Comparison of ENCODE assay signal across 20 mouse cellular contexts in the genomic region with DNA sequence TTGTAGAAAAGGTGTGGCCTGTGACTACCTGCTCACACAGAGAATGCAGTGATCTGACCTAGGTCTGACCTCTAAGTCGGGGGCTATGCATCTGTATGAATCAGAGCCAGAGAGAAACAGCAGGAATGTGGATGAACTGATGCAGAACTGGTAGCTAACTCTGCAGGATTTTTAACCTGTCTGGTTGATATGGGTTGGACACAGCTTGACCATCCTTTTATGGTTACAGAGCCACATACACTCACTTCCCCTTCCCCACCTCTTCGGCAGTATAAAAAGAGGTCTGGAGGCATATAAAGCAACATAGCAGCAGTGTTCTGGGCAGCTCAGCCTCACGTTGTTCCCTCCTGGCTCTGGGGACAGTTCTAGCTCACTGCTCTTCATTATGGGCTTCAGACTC. TPM values are rescaled to one million over a fixed set of nuclear protein-coding genes. Genes with fewer than 3 reads are reported as not detected.
DNase-seq lines count a peak whose midpoint lies in the region; ATAC-seq lines count a peak whose summit lies in the region.
"Had no signal": no experiment of that assay in that cellular context is flagged by ENCODE, and none has a peak within 500 bp of the region (broad histone marks: within the 10 kb centered on the region; RNA-seq: fewer than 3 reads in every experiment).

A gene (plus strand): TSS at position 301 of the 400 bp plus-strand sequence.

- no peaks in the 10 kb centered on the region for H3K4me1 ChIP-seq in hindbrain, embryonic 10.5 days (replicated peaks)
- H3K4me1 ChIP-seq in hindbrain, embryonic 12.5 days = no peaks in the 10 kb centered on the region
- H3K4me1 ChIP-seq in neural tube, embryonic 12.5 days = no peaks in the 10 kb centered on the region
- H3K4me1 ChIP-seq in neural tube, embryonic 15.5 days = no peaks in the 10 kb centered on the region
- 0 out of 2 replicates have a peak, but pooled peaks cover 7% of the 10 kb centered on the region for H3K4me1 ChIP-seq in liver, embryonic 13.5 days (replicated peaks)
- H3K4me1 ChIP-seq: midbrain, embryonic 13.5 days had no signal

- no peaks in the 10 kb centered on the region for H3K36me3 ChIP-seq in hindbrain, embryonic 10.5 days
- H3K36me3 ChIP-seq in hindbrain, embryonic 12.5 days = no peaks in the 10 kb centered on the region
- no peaks in the 10 kb centered on the region for H3K36me3 ChIP-seq in neural tube, embryonic 12.5 days
- no peaks in the 10 kb centered on the region for H3K36me3 ChIP-seq in neural tube, embryonic 15.5 days
- no peaks in the 10 kb centered on the region for H3K36me3 ChIP-seq in liver, embryonic 13.5 days
- H3K36me3 ChIP-seq: midbrain, embryonic 13.5 days had no signal

- WGBS in hindbrain, embryonic 10.5 days = 73% methylated on average over 3 of the region's 3 CpGs
- 58% methylated on average over 3 of the region's 3 CpGs for WGBS in hindbrain, embryonic 12.5 days
- whole genome bisulfite sequencing in neural tube, embryonic 12.5 days = 66% methylated on average over 3 of the region's 3 CpGs
- 65% methylated on average over 3 of the region's 3 CpGs for WGBS in neural tube, embryonic 15.5 days
- WGBS in liver, embryonic 13.5 days (ENCODE audit: insufficient replicate concordance) = 41% methylated on average over 3 of the region's 3 CpGs

- H3K9ac ChIP-seq in hindbrain, embryonic 12.5 days = no peak within 1 kb of the TSS
- H3K9ac ChIP-seq in neural tube, embryonic 12.5 days = no peak within 1 kb of the TSS
- no peak within 1 kb of the TSS for H3K9ac ChIP-seq in neural tube, embryonic 15.5 days (replicated peaks)
- H3K9ac ChIP-seq in liver, embryonic 13.5 days = no peak within 1 kb of the TSS
- H3K9ac ChIP-seq: forebrain, postnatal 0 days; midbrain, embryonic 13.5 days had no signal

- H3K4me2 ChIP-seq in hindbrain, embryonic 12.5 days (replicated peaks) = no peak within 1 kb of the TSS
- H3K4me2 ChIP-seq in neural tube, embryonic 12.5 days (replicated peaks) = no peak within 1 kb of the TSS
- H3K4me2 ChIP-seq in neural tube, embryonic 15.5 days = no peak within 1 kb of the TSS
- no peak within 1 kb of the TSS for H3K4me2 ChIP-seq in liver, embryonic 13.5 days
- H3K4me2 ChIP-seq: midbrain, embryonic 13.5 days had no signal

- DNase-seq in hindbrain, embryonic 10.5 days (ENCODE audit: low spot score) = no peak
- no peak for DNase-seq in liver, embryonic 13.5 days
- no peak for DNase-seq in retina, embryonic 14.5 days (ENCODE audit: low spot score)
- no peak for DNase-seq in left cerebral cortex, postnatal 36 days (ENCODE audit: low spot score in 2 of 2)
- DNase-seq: adrenal gland, postnatal 14 days; cerebellum, adult 9-11 months; forebrain, postnatal 0 days; gastrocnemius, adult 2 months; kidney, adult 9 months; kidney, postnatal 4 days; layer of hippocampus, postnatal 36 days; left cerebral cortex, postnatal 4 days; lung, postnatal 10 days; right cerebral cortex, postnatal 4 days; thymus, adult 2 months had no signal

- H3K4me3 ChIP-seq in hindbrain, embryonic 10.5 days = no peak within 1 kb of the TSS
- no peak within 1 kb of the TSS for H3K4me3 ChIP-seq in hindbrain, embryonic 12.5 days
- H3K4me3 ChIP-seq in neural tube, embryonic 12.5 days = no peak within 1 kb of the TSS
- H3K4me3 ChIP-seq in neural tube, embryonic 15.5 days (replicated peaks) = no peak within 1 kb of the TSS
- H3K4me3 ChIP-seq in liver, embryonic 13.5 days (replicated peaks) = no peak within 1 kb of the TSS
- H3K4me3 ChIP-seq: erythroblast, embryonic 14.5 days; gastrocnemius, adult 2 months; midbrain, embryonic 13.5 days had no signal

- no peak within 1 kb of the TSS for H3K27ac ChIP-seq in hindbrain, embryonic 10.5 days
- no peak within 1 kb of the TSS for H3K27ac ChIP-seq in hindbrain, embryonic 12.5 days
- H3K27ac ChIP-seq in neural tube, embryonic 12.5 days = no peak within 1 kb of the TSS
- H3K27ac ChIP-seq in neural tube, embryonic 15.5 days (replicated peaks) = no peak within 1 kb of the TSS
- no peak within 1 kb of the TSS for H3K27ac ChIP-seq in liver, embryonic 13.5 days
- H3K27ac ChIP-seq: gastrocnemius, adult 2 months; midbrain, embryonic 13.5 days had no signal

- H3K9me3 ChIP-seq in hindbrain, embryonic 10.5 days = no peaks in the 10 kb centered on the region
- H3K9me3 ChIP-seq in hindbrain, embryonic 12.5 days (replicated peaks) = no peaks in the 10 kb centered on the region
- H3K9me3 ChIP-seq in neural tube, embryonic 12.5 days = no peaks in the 10 kb centered on the region
- no peaks in the 10 kb centered on the region for H3K9me3 ChIP-seq in neural tube, embryonic 15.5 days (replicated peaks)
- no peaks in the 10 kb centered on the region for H3K9me3 ChIP-seq in liver, embryonic 13.5 days (replicated peaks)
- H3K9me3 ChIP-seq: midbrain, embryonic 13.5 days had no signal

- intact Hi-C loops in left cerebral cortex, postnatal 36 days (cut with DNase I) = no loop called here

- ATAC-seq in hindbrain, embryonic 12.5 days (ENCODE audit: low FRiP score) = no peak
- no peak for ATAC-seq in neural tube, embryonic 12.5 days (ENCODE audit: low FRiP score, low read depth)
- ATAC-seq in neural tube, embryonic 15.5 days (ENCODE audit: low FRiP score) = no peak
- no peak for ATAC-seq in liver, embryonic 13.5 days (ENCODE audit: low read depth)
- ATAC-seq: forebrain, postnatal 0 days; midbrain, embryonic 13.5 days had no signal

- no peaks in the 10 kb centered on the region for H3K27me3 ChIP-seq in hindbrain, embryonic 10.5 days (ENCODE audit: insufficient read depth, poor library complexity, severe bottlenecking)
- no peaks in the 10 kb centered on the region for H3K27me3 ChIP-seq in hindbrain, embryonic 12.5 days
- no peaks in the 10 kb centered on the region for H3K27me3 ChIP-seq in neural tube, embryonic 12.5 days (replicated peaks)
- H3K27me3 ChIP-seq in neural tube, embryonic 15.5 days (replicated peaks) = no peaks in the 10 kb centered on the region
- no peaks in the 10 kb centered on the region for H3K27me3 ChIP-seq in liver, embryonic 13.5 days
- H3K27me3 ChIP-seq: midbrain, embryonic 13.5 days had no signal

RNA-seq across cellular contexts. Expression of the gene that starts here (rescaled TPM):
- 7.3 and 10.1 TPM in 2 replicates for polyA plus RNA-seq in hindbrain, embryonic 10.5 days (2016; fragmentation: Nextera tagmentation; extraction: Ambion mirVana)
- 7.8 and 9.6 TPM in 2 replicates for polyA plus RNA-seq in hindbrain, embryonic 12.5 days (2016; fragmentation: Nextera tagmentation; extraction: Ambion mirVana)
- 9.7 and 10.9 TPM in 2 replicates for polyA plus RNA-seq in neural tube, embryonic 12.5 days (2016; fragmentation: Nextera tagmentation; extraction: Ambion mirVana)
- 0.95 and 1.2 TPM in 2 replicates for polyA plus RNA-seq in neural tube, embryonic 15.5 days (2015; fragmentation: Nextera tagmentation; extraction: Ambion mirVana)
- polyA plus RNA-seq in liver, embryonic 13.5 days (2015; fragmentation: Nextera tagmentation; extraction: Ambion mirVana) = 207 and 220 TPM in 2 replicates
- total RNA-seq in left cerebral cortex, postnatal 36 days (2021) = under 1 TPM in 1 of 2 experiments, not detected in 1; 0.88 TPM
- total RNA-seq: layer of hippocampus, postnatal 36 days had no signal

Comparison
In these comparisons a context has a peak if more than half of its experiments do, and no peak if none do; other contexts are left out.
1. RNA of the gene that starts here (polyA plus RNA-seq): 207 to 220 TPM in liver, embryonic 13.5 days; 9.7 to 10.9 TPM in neural tube, embryonic 12.5 days, 7.3 to 10.1 TPM in hindbrain, embryonic 10.5 days, 7.8 to 9.6 TPM in hindbrain, embryonic 12.5 days and 0.95 to 1.2 TPM in neural tube, embryonic 15.5 days; every median in the first group is over 10 times any median in the second.